Mouse (Mus musculus) forebrain, embryonic 16.5 days (tissue): ENCODE results near the gene Clec1a. TPM values are rescaled to one million over a fixed set of nuclear protein-coding genes. Genes with fewer than 3 reads are reported as not detected.
A peak's percentile ranks its signal among the peaks of the same experiment; 100 is the strongest.

Experiments
- ATAC-seq: fragments of 200-750 bp; cut with Nextera tagmentation; 2 replicates; pipeline ENCODE4 v1.8.0; 2017; ENCODE audit warnings: mild to moderate bottlenecking, moderate library complexity
- H3K27ac ChIP-seq: fragments of 300-500 bp; sonication (generic); 2 replicates; pipeline ENCODE4 v1.5.1; 2014; ENCODE audit warnings: low read length, control low read depth
- H3K27me3 ChIP-seq: fragments of 300-500 bp; sonication (generic); replicated peaks from 2 replicates; pipeline ENCODE4 v1.6.1; 2014; ENCODE audit warnings: low read length; ENCODE audit not compliant: control insufficient read depth, insufficient read depth
- H3K36me3 ChIP-seq: fragments of 300-500 bp; sonication (generic); 2 replicates; pipeline ENCODE4 v1.6.1; 2014; ENCODE audit not compliant: control insufficient read depth, insufficient read depth
- H3K4me1 ChIP-seq: fragments of 300-500 bp; sonication (generic); replicated peaks from 2 replicates; pipeline ENCODE4 v1.6.1; 2014; ENCODE audit warnings: low read length; ENCODE audit not compliant: control insufficient read depth, insufficient read depth
- H3K4me2 ChIP-seq: fragments of 300-500 bp; sonication (generic); 2 replicates; pipeline ENCODE4 v1.6.1; 2014; ENCODE audit warnings: mild to moderate bottlenecking, low read length, control low read depth
- H3K4me3 ChIP-seq: fragments of 300-500 bp; sonication (generic); replicated peaks from 2 replicates; pipeline ENCODE4 v1.5.1; 2014; ENCODE audit warnings: mild to moderate bottlenecking, low read length, control low read depth
- H3K9ac ChIP-seq: fragments of 300-500 bp; sonication (generic); replicated peaks from 2 replicates; pipeline ENCODE4 v1.6.1; 2014; ENCODE audit warnings: low read depth, low read length, control low read depth
- H3K9me3 ChIP-seq: fragments of 300-500 bp; sonication (generic); 2 replicates; pipeline ENCODE4 v1.6.1; 2016; ENCODE audit warnings: low read length; ENCODE audit not compliant: control insufficient read depth
- WGBS: fragments of 180-500 bp; shearing (Covaris S2); extraction: QIAGEN DNeasy Blood & Tissue Kit; methylation state at CpG from one replicate; pipeline ENCODE4 v1.1.7; 2014; 5-methylcytosine and 5-hydroxymethylcytosine counted together
- polyA plus RNA-seq: library from polyadenylated mRNA; unstranded; fragments of >200 nt; fragmentation: Nextera tagmentation; extraction: Ambion mirVana; gene quantifications from 2 replicates; pipeline ENCODE4 v1.2.1, GENCODE M21; 2015

Gene Clec1a
- polyA plus RNA-seq, 1 experiment from 2014 or later, result 0.80 TPM

DNA sequence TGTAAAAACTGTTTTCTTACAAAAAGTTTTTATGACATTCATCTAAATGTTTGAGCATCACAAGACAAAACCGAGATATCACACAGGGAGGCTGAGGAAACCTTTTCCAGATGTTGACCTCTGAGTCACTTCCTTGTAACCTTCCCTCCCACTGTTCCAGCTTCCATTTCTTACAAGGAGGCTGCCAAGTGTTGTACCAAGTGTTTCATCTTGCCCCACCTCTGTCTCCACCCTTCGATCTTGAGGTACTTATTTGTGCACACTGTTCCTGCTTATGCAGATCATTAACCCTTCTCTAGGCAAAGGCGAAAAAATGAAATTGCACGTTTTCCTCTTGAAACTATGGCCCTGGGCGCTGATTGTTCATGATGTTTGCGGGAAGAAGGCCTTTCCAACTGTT, 2.1 kb downstream of the Clec1a start:
- H3K36me3 ChIP-seq, result no peaks in the 10 kb centered on the region
- no peaks in the 10 kb centered on the region for H3K4me1 ChIP-seq
- H3K27ac ChIP-seq, result no peak overlapping the region
- 81% methylated on average over 6 of the region's 6 CpGs for WGBS
- no peak for ATAC-seq
- H3K4me2 ChIP-seq, result no peak overlapping the region
- no peaks in the 10 kb centered on the region for H3K27me3 ChIP-seq
- H3K4me3 ChIP-seq, result no peak overlapping the region
- H3K9me3 ChIP-seq, result no peaks in the 10 kb centered on the region
- no peak overlapping the region for H3K9ac ChIP-seq

DNA sequence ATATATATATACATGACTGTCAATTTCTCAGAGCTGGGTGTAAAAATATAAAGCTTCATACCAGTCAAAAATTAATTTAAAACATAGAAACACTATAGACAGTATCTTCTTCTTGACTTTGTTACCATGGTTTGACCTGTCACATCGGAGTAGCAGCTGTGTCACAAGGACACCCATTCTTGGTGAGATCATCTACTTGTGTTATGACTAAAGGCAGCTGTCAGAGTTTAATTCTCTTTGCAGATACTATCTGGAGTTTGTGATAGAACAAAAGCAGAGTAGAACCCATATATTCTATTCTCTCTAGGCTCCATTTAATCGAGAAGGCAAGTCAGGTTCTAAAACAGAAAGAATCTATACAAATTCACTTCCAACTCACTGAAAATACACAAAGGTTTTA, 13.8 kb downstream of the Clec1a start:
- no peak overlapping the region for H3K27ac ChIP-seq
- ATAC-seq, result no peak
- WGBS, result 90% methylated on average over 2 of the region's 2 CpGs

DNA sequence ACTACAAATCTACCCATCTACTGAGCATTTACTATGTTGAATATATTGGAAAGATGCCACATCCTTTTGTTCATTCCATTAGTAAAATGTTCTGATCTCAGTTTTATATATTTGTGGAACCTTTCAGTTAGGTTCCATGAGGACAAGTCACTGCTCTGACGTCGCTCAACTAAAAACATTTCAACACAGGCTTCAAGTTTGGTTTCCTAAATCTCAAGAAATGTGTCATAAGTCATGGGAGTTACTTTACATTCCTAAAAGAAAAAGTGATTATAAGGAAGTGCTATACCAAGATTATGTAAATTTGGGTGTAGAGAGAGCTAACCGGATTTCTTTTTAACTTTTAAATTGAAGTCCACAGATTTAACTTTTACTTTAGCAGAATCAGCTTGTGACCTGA, 15.8 kb downstream of the Clec1a start:
- H3K27ac ChIP-seq, result no peak overlapping the region
- no peaks in the 10 kb centered on the region for H3K4me1 ChIP-seq
- H3K27me3 ChIP-seq, result no peaks in the 10 kb centered on the region
- no peak overlapping the region for H3K4me2 ChIP-seq
- no peak overlapping the region for H3K9ac ChIP-seq
- H3K9me3 ChIP-seq, result no peaks in the 10 kb centered on the region
- ATAC-seq, result no peak
- WGBS, result 88% methylated on average over 3 of the region's 3 CpGs
- H3K4me3 ChIP-seq, result no peak overlapping the region
- no peaks in the 10 kb centered on the region for H3K36me3 ChIP-seq

More for the DNA sequence above, 13.8 kb downstream of the Clec1a start:
- no peaks in the 10 kb centered on the region for H3K27me3 ChIP-seq
- no peaks in the 10 kb centered on the region for H3K9me3 ChIP-seq
- H3K9ac ChIP-seq, result no peak overlapping the region
- H3K4me3 ChIP-seq, result no peak overlapping the region
- no peak overlapping the region for H3K4me2 ChIP-seq
- H3K4me1 ChIP-seq, result no peaks in the 10 kb centered on the region
- no peaks in the 10 kb centered on the region for H3K36me3 ChIP-seq

DNA sequence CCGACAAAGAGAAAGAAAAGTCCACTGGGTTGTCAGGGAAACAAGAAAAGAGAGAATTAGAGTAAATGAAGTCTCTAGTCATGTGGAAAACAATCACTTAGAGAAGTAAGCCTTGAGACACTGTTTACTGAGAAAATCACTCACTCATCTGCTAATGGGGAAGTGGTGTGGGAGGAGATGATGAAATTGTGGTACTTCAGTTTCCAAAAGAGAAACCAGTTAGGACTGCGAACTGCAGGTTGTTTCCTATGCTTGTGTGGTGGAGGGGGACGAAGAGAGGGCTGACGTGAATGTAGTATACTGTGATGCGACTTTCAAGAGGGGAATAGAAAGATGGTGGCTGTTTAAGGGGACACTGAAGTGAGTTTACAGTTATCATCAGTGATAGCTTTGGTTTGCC, 17.6 kb downstream of the Clec1a start:
- 46% methylated on average over 5 of the region's 5 CpGs for WGBS
- H3K36me3 ChIP-seq, result no peaks in the 10 kb centered on the region
- H3K9ac ChIP-seq, result no peak overlapping the region
- no peak overlapping the region for H3K4me3 ChIP-seq
- no peaks in the 10 kb centered on the region for H3K27me3 ChIP-seq
- no peaks in the 10 kb centered on the region for H3K4me1 ChIP-seq
- ATAC-seq, result no peak
- no peaks in the 10 kb centered on the region for H3K9me3 ChIP-seq
- no peak overlapping the region for H3K4me2 ChIP-seq
- H3K27ac ChIP-seq, result no peak overlapping the region

GRCm38 (mm10) chr6:129427281-129427680, 24.5 kb downstream of the Clec1a start:
- no peaks in the 10 kb centered on the region for H3K36me3 ChIP-seq
- H3K4me1 ChIP-seq, result no peaks in the 10 kb centered on the region
- no peaks in the 10 kb centered on the region for H3K9me3 ChIP-seq
- WGBS, result 85% methylated on average over 4 of the region's 4 CpGs
- H3K4me3 ChIP-seq, result no peak overlapping the region
- no peak overlapping the region for H3K4me2 ChIP-seq
- no peak for ATAC-seq
- H3K27me3 ChIP-seq, result no peaks in the 10 kb centered on the region
- no peak overlapping the region for H3K27ac ChIP-seq
- no peak overlapping the region for H3K9ac ChIP-seq

- H3K9ac ChIP-seq, result no peak overlapping the region
- no peaks in the 10 kb centered on the region for H3K36me3 ChIP-seq
- H3K4me2 ChIP-seq, result no peak overlapping the region
- 33% methylated on average over 5 of the region's 5 CpGs for WGBS
- no peak overlapping the region for H3K27ac ChIP-seq
- no peaks in the 10 kb centered on the region for H3K9me3 ChIP-seq
- H3K27me3 ChIP-seq, result no peaks in the 10 kb centered on the region
- no peak overlapping the region for H3K4me3 ChIP-seq
- H3K4me1 ChIP-seq, result no peaks in the 10 kb centered on the region
- no peak for ATAC-seq
These were observed 26.0 kb downstream of the Clec1a start for GRCm38 (mm10) chr6:129425812-129426211.

DNA sequence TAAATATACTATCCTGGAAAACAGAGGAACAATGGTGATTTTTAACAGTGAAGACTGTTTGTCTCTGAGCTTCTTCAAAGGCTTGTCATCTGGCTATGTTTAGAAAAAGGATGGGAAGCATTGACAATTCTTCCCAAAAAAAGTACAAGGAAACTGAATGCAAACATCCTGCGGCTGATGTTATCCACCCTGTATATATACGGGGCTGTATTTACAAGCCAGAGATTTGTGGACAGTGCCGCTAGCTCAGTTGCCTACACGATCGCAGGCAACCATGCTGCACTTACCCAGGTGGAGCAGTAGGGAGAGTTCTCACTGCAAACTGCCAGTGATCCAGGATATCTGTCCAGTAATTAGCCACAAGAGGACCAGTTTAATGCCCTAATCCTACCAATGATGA, 26.6 kb downstream of the Clec1a start:
- Histone ChIP-seq H3K4me3 (no peak overlapping the region), H3K27me3 (no peaks in the 10 kb centered on the region), H3K27ac (no peak overlapping the region), H3K9ac (no peak overlapping the region), H3K4me2 (no peak overlapping the region), H3K36me3 (no peaks in the 10 kb centered on the region), H3K9me3 (no peaks in the 10 kb centered on the region), H3K4me1 (no peaks in the 10 kb centered on the region)
- no peak for ATAC-seq
- 82% methylated on average over 5 of the region's 5 CpGs for WGBS

- Histone ChIP-seq H3K27ac (no peak overlapping the region), H3K4me2 (no peak overlapping the region), H3K36me3 (no peaks in the 10 kb centered on the region), H3K4me3 (no peak overlapping the region), H3K27me3 (no peaks in the 10 kb centered on the region), H3K9me3 (no peaks in the 10 kb centered on the region), H3K4me1 (no peaks in the 10 kb centered on the region), H3K9ac (no peak overlapping the region)
- peak; percentile 89 for ATAC-seq
- WGBS, result 15% methylated on average over 1 of the region's 1 CpGs
These were observed 28.1 kb downstream of the Clec1a start for GRCm38 (mm10) chr6:129423734-129424072.

GRCm38 (mm10) chr6:129423040-129423733, 28.6 kb downstream of the Clec1a start:
- Histone ChIP-seq H3K4me1 (no peaks in the 10 kb centered on the region), H3K36me3 (no peaks in the 10 kb centered on the region), H3K27ac (no peak overlapping the region), H3K9ac (no peak overlapping the region), H3K27me3 (no peaks in the 10 kb centered on the region), H3K4me3 (no peak overlapping the region), H3K9me3 (no peaks in the 10 kb centered on the region), H3K4me2 (no peak overlapping the region)
- peak; percentile 70 for ATAC-seq
- 63% methylated on average over 4 of the region's 4 CpGs for WGBS

GRCm38 (mm10) chr6:129422311-129422710, 29.5 kb downstream of the Clec1a start:
- ATAC-seq, result no peak
- H3K9me3 ChIP-seq, result no peaks in the 10 kb centered on the region
- H3K36me3 ChIP-seq, result no peaks in the 10 kb centered on the region
- no peak overlapping the region for H3K4me3 ChIP-seq
- 92% methylated on average over 3 of the region's 3 CpGs for WGBS
- H3K4me2 ChIP-seq, result no peak overlapping the region
- H3K27me3 ChIP-seq, result no peaks in the 10 kb centered on the region
- no peak overlapping the region for H3K27ac ChIP-seq
- H3K9ac ChIP-seq, result no peak overlapping the region
- H3K4me1 ChIP-seq, result no peaks in the 10 kb centered on the region
